Mouse (Mus musculus): ENCODE data around the gene Gfod1.

DNA sequence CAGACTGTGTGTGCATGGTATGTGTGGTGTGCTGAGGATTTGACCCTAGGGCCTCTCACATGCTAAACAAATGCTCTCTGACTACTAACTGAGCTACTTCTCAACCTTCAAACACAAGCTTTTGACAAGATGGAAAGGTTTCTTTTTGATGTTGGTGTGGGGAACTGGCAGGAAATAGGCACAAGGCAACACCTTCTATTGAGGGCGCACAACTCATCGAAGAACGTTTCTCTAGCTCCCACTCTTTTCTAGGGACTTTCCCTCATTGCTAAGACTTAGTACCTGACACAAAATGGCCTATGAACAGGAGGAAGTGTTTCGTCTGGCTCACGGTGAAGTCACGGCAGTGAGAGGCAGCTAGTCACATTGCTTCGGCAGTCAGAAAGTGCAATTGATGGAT, 126.7 kb downstream of the Gfod1 start:
- TF ChIP-seq POLR2A (IDR thresholded peaks at IDR 0.05; ENCODE audit: borderline replicate concordance, control insufficient read depth, low read depth, low read length) = no peak
- TF ChIP-seq CTCF (IDR thresholded peaks at IDR 0.05; ENCODE audit: control insufficient read depth, insufficient read depth, low read length) = no peak

Data from bone marrow, adult 2 months (tissue).